Mouse (Mus musculus): Measurements from ENCODE around the gene Spata3.

Spata3 gene

DNA sequence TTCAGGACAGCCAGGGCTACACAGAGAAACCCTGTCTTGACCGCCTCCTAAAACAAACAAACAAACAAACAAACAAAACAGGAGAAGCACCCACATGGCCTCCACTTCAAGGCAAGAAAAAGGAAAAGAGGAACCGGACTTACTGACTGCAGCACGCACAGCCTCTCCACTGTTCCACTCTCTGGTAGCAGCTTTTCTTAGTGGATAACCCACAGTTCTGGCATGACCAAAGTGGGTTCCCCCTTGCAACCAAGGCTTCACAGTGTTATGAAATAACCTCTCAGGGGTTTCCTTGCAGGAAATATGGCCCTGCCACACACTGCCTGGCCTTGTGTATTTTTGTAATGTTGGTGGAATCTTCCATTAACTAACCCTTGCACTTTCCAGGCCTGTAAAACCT is 24.2 kb downstream of the Spata3 start:
- Histone ChIP-seq H3K9me3 (ENCODE audit: low read length) (peaks cover 9% of the 10 kb centered on the region), H3K36me3 (ENCODE audit: insufficient read depth, low read length) (no peaks in the 10 kb centered on the region), H3K4me1 (replicated peaks; ENCODE audit: low read depth, low read length) (peaks cover 33% of the 10 kb centered on the region), H3K4me3 (replicated peaks; ENCODE audit: low read length) (no peak overlapping the region), H3K27me3 (ENCODE audit: insufficient read depth, low read length) (peaks cover 35% of the 10 kb centered on the region)
- TF ChIP-seq CTCF (conservative IDR thresholded peaks at IDR 0.05; ENCODE audit: low read length) = no peak
- TF ChIP-seq NANOG (IDR thresholded peaks at IDR 0.05; ENCODE audit: borderline replicate concordance, low read length) = no peak
- no peak for TF ChIP-seq POU5F1 (IDR thresholded peaks at IDR 0.05; ENCODE audit: borderline replicate concordance, low read length)

DNA sequence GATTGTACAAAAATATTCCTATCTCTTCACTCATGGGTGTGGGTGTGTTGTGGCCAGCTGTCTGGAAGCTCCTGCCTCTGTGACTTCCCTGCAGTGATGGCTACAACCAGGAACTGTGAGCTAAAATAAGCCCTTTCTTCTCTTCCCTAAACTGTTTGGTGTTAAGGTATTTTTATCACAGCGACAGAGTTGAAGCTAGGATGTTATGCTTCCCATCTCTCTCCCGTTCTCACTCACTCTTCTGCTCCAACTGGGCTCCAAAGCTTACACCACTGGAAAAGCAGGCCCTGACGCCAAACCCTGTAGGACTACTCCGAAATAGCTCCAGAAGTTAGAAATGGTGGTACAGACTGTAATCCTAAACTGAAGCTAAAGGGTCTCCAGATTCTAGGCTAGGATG is 28.4 kb downstream of the Spata3 start:
- H3K4me3 ChIP-seq (replicated peaks; ENCODE audit: low read length) = no peak overlapping the region
- TF ChIP-seq CTCF (conservative IDR thresholded peaks at IDR 0.05; ENCODE audit: low read length) = no peak
- no peak for TF ChIP-seq POU5F1 (IDR thresholded peaks at IDR 0.05; ENCODE audit: borderline replicate concordance, low read length)
- no peak for TF ChIP-seq NANOG (IDR thresholded peaks at IDR 0.05; ENCODE audit: borderline replicate concordance, low read length)
- peaks cover 66% of the 10 kb centered on the region for H3K27me3 ChIP-seq (ENCODE audit: insufficient read depth, low read length)
- H3K4me1 ChIP-seq (replicated peaks; ENCODE audit: low read depth, low read length) = peaks cover 21% of the 10 kb centered on the region
- no peaks in the 10 kb centered on the region for H3K36me3 ChIP-seq (ENCODE audit: insufficient read depth, low read length)
- peaks cover 9% of the 10 kb centered on the region for H3K9me3 ChIP-seq (ENCODE audit: low read length)

DNA sequence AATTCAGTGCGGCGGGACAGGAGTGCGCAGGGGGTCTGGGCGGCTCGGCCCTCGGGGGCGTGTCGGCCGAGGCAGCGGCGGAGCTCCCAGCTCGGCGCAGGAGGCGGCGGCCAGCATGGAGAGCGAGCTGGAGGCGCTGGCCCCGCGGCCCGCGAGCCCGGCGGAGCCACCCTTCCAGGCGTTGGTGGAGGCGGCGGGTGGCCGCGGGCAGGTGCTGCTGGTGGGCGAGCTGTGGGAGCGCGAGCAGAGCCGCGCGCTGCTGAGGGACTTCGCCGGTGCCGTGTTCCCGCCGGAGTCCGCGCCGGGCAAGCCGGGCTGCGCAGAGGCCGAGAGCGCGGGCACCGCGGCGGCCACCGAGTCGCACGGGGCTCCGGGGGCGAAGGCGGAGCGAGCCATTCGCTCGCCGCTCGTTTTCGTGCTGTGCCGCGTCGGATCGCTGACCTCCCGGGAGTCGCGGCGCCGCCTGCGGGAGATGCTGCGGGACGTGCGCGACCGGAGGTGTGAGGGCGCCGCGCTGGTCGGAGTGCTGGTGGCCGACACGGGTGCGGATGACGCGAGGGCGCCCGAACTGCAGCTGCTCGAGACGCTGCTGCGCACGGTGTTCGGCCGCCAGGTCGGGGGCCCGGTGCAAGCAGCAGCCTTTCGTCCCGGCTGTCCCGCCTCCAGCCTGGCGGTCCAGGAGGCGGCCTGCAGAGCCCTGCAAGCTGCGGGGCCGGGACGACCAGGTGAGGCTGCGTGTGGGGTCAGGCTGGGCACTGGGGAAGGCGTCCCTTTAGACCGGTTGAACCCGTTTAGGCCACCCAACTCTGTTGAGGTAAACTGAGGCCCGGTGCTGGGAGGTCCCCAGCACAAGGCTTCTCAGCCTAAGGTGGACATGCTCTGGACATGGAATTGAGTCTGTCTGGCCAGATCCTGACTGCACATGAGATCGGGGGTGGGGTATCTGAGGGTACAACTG is 29.5 kb downstream of the Spata3 start, which contains the start of gene 2810459M11Rik:
TSS of gene 2810459M11Rik (plus strand) at position 16 of the 958 bp plus-strand sequence.
- Histone ChIP-seq H3K27me3 (ENCODE audit: insufficient read depth, low read length) (peaks cover 66% of the 10 kb centered on the region), H3K36me3 (ENCODE audit: insufficient read depth, low read length) (no peaks in the 10 kb centered on the region), H3K4me3 (replicated peaks; ENCODE audit: low read length) (peak within 1 kb of the TSS; percentile 77), H3K9me3 (ENCODE audit: low read length) (peaks cover 9% of the 10 kb centered on the region), H3K4me1 (replicated peaks; ENCODE audit: low read depth, low read length) (peaks cover 16% of the 10 kb centered on the region)
- no peak for TF ChIP-seq CTCF (conservative IDR thresholded peaks at IDR 0.05; ENCODE audit: low read length)
- TF ChIP-seq POU5F1 (IDR thresholded peaks at IDR 0.05; ENCODE audit: borderline replicate concordance, low read length) = no peak
- no peak for TF ChIP-seq NANOG (IDR thresholded peaks at IDR 0.05; ENCODE audit: borderline replicate concordance, low read length)

- H3K36me3 ChIP-seq (ENCODE audit: insufficient read depth, low read length) = no peaks in the 10 kb centered on the region
- H3K4me1 ChIP-seq (replicated peaks; ENCODE audit: low read depth, low read length) = peaks cover 16% of the 10 kb centered on the region
- peaks cover 4% of the 10 kb centered on the region for H3K9me3 ChIP-seq (ENCODE audit: low read length)
- H3K4me3 ChIP-seq (replicated peaks; ENCODE audit: low read length) = peak overlapping the region; percentile 77
- TF ChIP-seq NANOG (IDR thresholded peaks at IDR 0.05; ENCODE audit: borderline replicate concordance, low read length) (no peak), CTCF (conservative IDR thresholded peaks at IDR 0.05; ENCODE audit: low read length) (no peak), POU5F1 (IDR thresholded peaks at IDR 0.05; ENCODE audit: borderline replicate concordance, low read length) (no peak)
- H3K27me3 ChIP-seq (ENCODE audit: insufficient read depth, low read length) = peaks cover 66% of the 10 kb centered on the region
Observed at GRCm38 (mm10) chr1:86046833-86047563, 30.4 kb downstream of the Spata3 start.

GRCm38 (mm10) chr1:86048231-86048630 is 31.6 kb downstream of the Spata3 start:
- H3K4me3 ChIP-seq (replicated peaks; ENCODE audit: low read length) = no peak overlapping the region
- H3K36me3 ChIP-seq (ENCODE audit: insufficient read depth, low read length) = no peaks in the 10 kb centered on the region
- no peak for TF ChIP-seq POU5F1 (IDR thresholded peaks at IDR 0.05; ENCODE audit: borderline replicate concordance, low read length)
- no peak for TF ChIP-seq NANOG (IDR thresholded peaks at IDR 0.05; ENCODE audit: borderline replicate concordance, low read length)
- TF ChIP-seq CTCF (conservative IDR thresholded peaks at IDR 0.05; ENCODE audit: low read length) = no peak
- H3K4me1 ChIP-seq (replicated peaks; ENCODE audit: low read depth, low read length) = peaks cover 16% of the 10 kb centered on the region
- no peaks in the 10 kb centered on the region for H3K9me3 ChIP-seq (ENCODE audit: low read length)
- H3K27me3 ChIP-seq (ENCODE audit: insufficient read depth, low read length) = peaks cover 59% of the 10 kb centered on the region

DNA sequence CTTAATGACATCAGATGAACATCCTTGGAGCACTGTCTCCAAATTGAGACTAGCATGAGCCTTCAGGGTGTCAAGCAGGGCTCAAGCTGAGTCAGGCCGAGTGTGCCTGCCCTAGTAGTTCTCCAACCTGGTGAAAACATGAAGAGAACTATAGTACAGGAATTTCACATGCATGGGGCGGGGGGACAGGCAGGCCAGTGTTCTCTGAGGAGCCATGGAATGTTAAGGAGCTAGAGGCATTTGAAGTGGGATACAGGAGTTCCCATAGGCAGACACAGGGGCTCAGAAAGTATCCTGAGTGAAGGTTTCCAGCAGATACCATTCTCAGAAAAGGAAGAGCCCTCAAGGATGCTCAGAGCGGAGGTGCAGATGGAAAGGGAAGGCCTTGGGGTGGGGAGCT is 32.1 kb downstream of the Spata3 start:
- no peak for TF ChIP-seq CTCF (conservative IDR thresholded peaks at IDR 0.05; ENCODE audit: low read length)
- no peak for TF ChIP-seq NANOG (IDR thresholded peaks at IDR 0.05; ENCODE audit: borderline replicate concordance, low read length)
- no peak for TF ChIP-seq POU5F1 (IDR thresholded peaks at IDR 0.05; ENCODE audit: borderline replicate concordance, low read length)
- no peak overlapping the region for H3K4me3 ChIP-seq (replicated peaks; ENCODE audit: low read length)
- H3K9me3 ChIP-seq (ENCODE audit: low read length) = no peaks in the 10 kb centered on the region
- H3K4me1 ChIP-seq (replicated peaks; ENCODE audit: low read depth, low read length) = peaks cover 16% of the 10 kb centered on the region
- peaks cover 56% of the 10 kb centered on the region for H3K27me3 ChIP-seq (ENCODE audit: insufficient read depth, low read length)
- no peaks in the 10 kb centered on the region for H3K36me3 ChIP-seq (ENCODE audit: insufficient read depth, low read length)

GRCm38 (mm10) chr1:86053198-86053921 is 36.7 kb downstream of the Spata3 start:
- peaks cover 11% of the 10 kb centered on the region for H3K27me3 ChIP-seq (ENCODE audit: insufficient read depth, low read length)
- H3K9me3 ChIP-seq (ENCODE audit: low read length) = no peaks in the 10 kb centered on the region
- H3K4me3 ChIP-seq (replicated peaks; ENCODE audit: low read length) = no peak overlapping the region
- TF ChIP-seq POU5F1 (IDR thresholded peaks at IDR 0.05; ENCODE audit: borderline replicate concordance, low read length) (no peak), CTCF (conservative IDR thresholded peaks at IDR 0.05; ENCODE audit: low read length) (no peak), NANOG (IDR thresholded peaks at IDR 0.05; ENCODE audit: borderline replicate concordance, low read length) (no peak)
- no peaks in the 10 kb centered on the region for H3K36me3 ChIP-seq (ENCODE audit: insufficient read depth, low read length)
- H3K4me1 ChIP-seq (replicated peaks; ENCODE audit: low read depth, low read length) = 0 out of 2 replicates have a peak, but pooled peaks cover 8% of the 10 kb centered on the region

Measured in E14TG2a.4 (cell line).